Mouse (Mus musculus) lung, embryonic 16.5 days (tissue): ENCODE data around the gene Ubl4b. TPM values are rescaled to one million over a fixed set of nuclear protein-coding genes. Genes with fewer than 3 reads are reported as not detected.
A peak's percentile ranks its signal among the peaks of the same experiment; 100 is the strongest.

Experiments used
- ATAC-seq: fragments of 200-750 bp; cut with Nextera tagmentation; 2 replicates; pipeline ENCODE4 v1.8.0; 2017; ENCODE audit warnings: low read depth, mild to moderate bottlenecking, moderate library complexity
- H3K27ac ChIP-seq: fragments of 300-500 bp; sonication (generic); 2 replicates; pipeline ENCODE4 v1.5.1; 2014; ENCODE audit warnings: mild to moderate bottlenecking, control low read depth, low read length
- H3K27me3 ChIP-seq: fragments of 300-500 bp; sonication (generic); 2 replicates; pipeline ENCODE4 v1.6.1; 2014; ENCODE audit warnings: low read depth, low read length, mixed read lengths; ENCODE audit not compliant: control insufficient read depth, insufficient read depth
- H3K36me3 ChIP-seq: fragments of 300-500 bp; sonication (generic); 2 replicates; pipeline ENCODE4 v1.6.1; 2014; ENCODE audit warnings: low read length; ENCODE audit not compliant: control insufficient read depth, insufficient read depth
- H3K4me1 ChIP-seq: fragments of 300-500 bp; sonication (generic); replicated peaks from 2 replicates; pipeline ENCODE4 v1.6.1; 2014; ENCODE audit warnings: low read length, mixed read lengths; ENCODE audit not compliant: control insufficient read depth, insufficient read depth
- H3K4me2 ChIP-seq: fragments of 300-500 bp; sonication (generic); 2 replicates; pipeline ENCODE4 v1.6.1; 2014; ENCODE audit warnings: low read depth, low read length, control low read depth
- H3K4me3 ChIP-seq: fragments of 300-500 bp; sonication (generic); 2 replicates; pipeline ENCODE4 v1.5.1; 2014; ENCODE audit warnings: mild to moderate bottlenecking, low read length, control low read depth
- H3K9ac ChIP-seq: fragments of 300-500 bp; sonication (generic); 2 replicates; pipeline ENCODE4 v1.6.1; 2014; ENCODE audit warnings: low read length, control low read depth
- H3K9me3 ChIP-seq: fragments of 300-500 bp; sonication (generic); 2 replicates; pipeline ENCODE4 v1.6.1; 2016; ENCODE audit warnings: low read length; ENCODE audit not compliant: control insufficient read depth
- WGBS: fragments of 180-500 bp; shearing (Covaris S2); extraction: QIAGEN DNeasy Blood & Tissue Kit; methylation state at CpG from one replicate; pipeline ENCODE4 v1.1.7; 2014; 5-methylcytosine and 5-hydroxymethylcytosine counted together
- polyA plus RNA-seq: library from polyadenylated mRNA; unstranded; fragments of >200 nt; fragmentation: Nextera tagmentation; extraction: Ambion mirVana; gene quantifications from 2 replicates; pipeline ENCODE4 v1.2.1, GENCODE M21; 2015

The Ubl4b gene
- not detected in 2 replicates for polyA plus RNA-seq

DNA sequence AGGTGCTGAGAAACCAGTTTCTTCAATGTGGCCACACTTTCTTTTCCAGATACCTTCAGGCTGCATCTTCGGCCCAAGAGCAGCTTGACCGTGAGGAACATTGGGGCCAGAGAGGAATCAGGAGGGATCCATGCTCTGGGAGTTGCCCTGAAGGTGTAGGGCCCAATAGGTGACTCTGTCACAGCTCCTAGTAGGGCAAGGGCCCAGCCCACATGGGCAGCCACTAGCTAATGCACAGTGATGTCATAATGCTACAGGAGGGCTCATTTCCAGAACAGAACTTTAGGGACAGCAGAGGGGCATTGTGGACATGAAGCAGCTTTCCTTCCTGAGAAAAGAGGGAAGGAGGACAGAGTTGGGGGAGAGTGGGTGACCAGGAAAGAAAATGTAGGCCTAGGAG is at the start of gene Ubl4b:
Gene Ubl4b, minus strand, starts transcription at position 232 of the 400 bp plus-strand sequence.
- H3K36me3 ChIP-seq: no peaks in the 10 kb centered on the region
- H3K9ac ChIP-seq: no peak within 1 kb of the TSS
- no peak within 1 kb of the TSS for H3K4me3 ChIP-seq
- H3K27me3 ChIP-seq: no peaks in the 10 kb centered on the region
- H3K27ac ChIP-seq: no peak within 1 kb of the TSS
- ATAC-seq: no peak
- H3K4me1 ChIP-seq: no peaks in the 10 kb centered on the region
- 75% methylated on average over 2 of the region's 2 CpGs for WGBS
- no peaks in the 10 kb centered on the region for H3K9me3 ChIP-seq
- no peak within 1 kb of the TSS for H3K4me2 ChIP-seq

DNA sequence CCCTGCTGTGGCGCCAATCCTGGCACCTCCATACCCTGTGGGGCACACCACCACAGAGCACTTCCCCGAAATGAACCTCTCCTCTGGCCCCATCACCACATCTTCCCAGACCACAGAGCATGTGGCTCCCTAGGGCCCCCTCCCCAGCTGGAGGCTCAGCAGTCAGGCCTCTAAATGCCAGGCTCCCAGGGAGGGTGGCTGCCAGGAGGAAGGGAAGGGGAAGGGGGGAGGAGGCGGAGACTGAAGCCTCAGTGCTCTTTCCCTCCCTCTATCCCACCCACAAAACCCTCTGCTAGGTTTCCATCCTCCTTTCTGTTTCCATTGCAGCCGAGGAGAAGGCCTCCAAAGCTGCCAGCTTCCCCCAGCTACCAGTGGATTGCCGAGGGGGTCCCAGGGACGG is 45.3 kb upstream of the Ubl4b start:
- Histone ChIP-seq H3K4me1 (peaks cover 8% of the 10 kb centered on the region; the same call in 1 of the 2 replicates), H3K27ac (no peak overlapping the region), H3K4me3 (no peak overlapping the region), H3K9me3 (no peaks in the 10 kb centered on the region), H3K9ac (no peak overlapping the region), H3K27me3 (peaks cover 61% of the 10 kb centered on the region), H3K36me3 (no peaks in the 10 kb centered on the region), H3K4me2 (no peak overlapping the region)
- no peak for ATAC-seq
- 46% methylated on average over 6 of the region's 6 CpGs for WGBS

DNA sequence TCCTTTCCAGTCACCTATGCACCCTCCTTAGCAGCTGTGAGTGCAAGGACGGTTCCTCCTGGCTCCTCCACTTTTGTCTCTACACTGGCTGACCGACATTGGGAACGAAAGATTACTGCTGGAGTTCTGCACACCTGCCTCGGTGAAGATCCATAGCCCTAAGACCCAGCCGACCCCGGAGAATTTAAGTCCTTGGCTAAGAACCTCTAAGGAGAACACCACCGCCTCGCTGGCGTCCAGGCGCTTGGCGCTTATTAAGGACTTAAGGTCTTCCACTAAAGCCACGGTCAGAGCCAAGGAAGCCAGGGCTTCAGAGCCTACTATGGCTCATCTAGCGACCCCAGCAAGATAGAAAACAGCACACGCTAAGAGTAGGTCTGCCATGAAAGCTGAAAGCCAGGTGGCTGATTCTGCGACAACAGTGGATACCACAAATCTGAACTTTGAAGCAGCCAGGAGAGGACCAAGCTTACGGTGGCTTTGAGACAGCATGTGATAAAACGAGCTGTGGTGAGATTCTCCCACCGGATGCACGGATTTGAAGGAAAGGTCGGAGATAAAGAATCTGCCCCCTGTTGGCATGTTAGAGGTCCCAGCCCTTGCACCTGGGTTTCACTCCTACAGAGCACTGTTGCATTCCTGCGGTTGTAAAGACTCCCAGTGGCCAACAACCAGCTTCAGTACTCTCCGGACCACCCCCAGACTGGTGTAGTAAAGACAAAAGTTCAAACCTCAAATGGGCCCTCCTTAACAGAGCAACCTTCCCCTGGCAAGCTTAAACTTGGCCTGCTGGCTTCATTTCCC is 42.9 kb upstream of the Ubl4b start:
- H3K9me3 ChIP-seq: no peaks in the 10 kb centered on the region
- 8% methylated on average over 22 of the region's 22 CpGs for WGBS
- H3K27ac ChIP-seq: no peak overlapping the region
- peaks cover 12% of the 10 kb centered on the region; the same call in 1 of the 2 replicates for H3K4me1 ChIP-seq
- no peaks in the 10 kb centered on the region for H3K36me3 ChIP-seq
- ATAC-seq: no peak
- H3K4me3 ChIP-seq: no peak overlapping the region
- H3K4me2 ChIP-seq: no peak overlapping the region
- peaks cover 85% of the 10 kb centered on the region for H3K27me3 ChIP-seq
- no peak overlapping the region for H3K9ac ChIP-seq

DNA sequence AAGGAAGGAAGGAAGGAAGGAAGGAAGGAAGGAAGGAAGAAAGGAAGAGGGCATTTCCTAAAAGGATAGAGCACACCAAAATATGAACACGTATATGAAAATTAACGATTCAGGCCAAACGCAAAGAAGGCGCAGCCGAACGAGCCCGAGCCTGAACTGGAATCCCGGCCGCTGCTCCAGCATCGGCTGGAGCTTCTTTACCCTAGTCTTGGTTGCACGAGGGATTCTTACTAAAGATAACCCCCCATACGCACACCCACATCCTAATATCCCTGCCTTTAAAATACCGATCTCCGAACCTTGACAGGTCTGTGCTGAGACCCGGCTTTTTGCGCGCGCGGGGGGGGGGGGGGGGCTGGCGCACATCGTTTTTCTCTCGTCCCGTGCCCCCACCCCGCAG is 42.3 kb upstream of the Ubl4b start:
- no peak overlapping the region for H3K9ac ChIP-seq
- no peak for ATAC-seq
- 1% methylated on average over 21 of the region's 24 CpGs for WGBS
- peaks cover 12% of the 10 kb centered on the region; the same call in 1 of the 2 replicates for H3K4me1 ChIP-seq
- H3K27me3 ChIP-seq: peaks cover 91% of the 10 kb centered on the region
- H3K9me3 ChIP-seq: no peaks in the 10 kb centered on the region
- H3K36me3 ChIP-seq: no peaks in the 10 kb centered on the region
- no peak overlapping the region for H3K4me3 ChIP-seq
- no peak overlapping the region for H3K27ac ChIP-seq
- no peak overlapping the region for H3K4me2 ChIP-seq

DNA sequence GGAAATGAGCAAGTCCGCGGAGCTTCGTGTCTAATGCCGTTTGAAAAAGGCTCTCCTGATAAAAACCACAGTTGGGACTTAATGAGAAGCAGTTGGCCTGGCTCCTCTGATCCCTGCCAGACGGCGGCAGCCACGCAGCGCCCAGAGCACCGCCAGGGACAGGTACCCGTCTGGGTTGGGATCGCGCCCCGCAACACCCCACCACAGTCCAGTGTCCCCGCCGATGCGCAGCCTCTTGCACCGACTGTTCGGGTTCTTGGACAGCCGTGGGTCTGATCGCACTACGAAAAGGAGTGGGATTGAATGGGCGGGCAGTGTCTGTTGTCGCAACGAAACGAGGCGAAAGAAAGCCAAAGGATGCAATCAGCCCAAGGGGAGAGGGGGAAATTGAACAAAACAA is 41.7 kb upstream of the Ubl4b start:
- H3K4me1 ChIP-seq: peaks cover 12% of the 10 kb centered on the region; the same call in 1 of the 2 replicates
- no peak overlapping the region for H3K4me3 ChIP-seq
- WGBS: under 1% methylated on average over 26 of the region's 26 CpGs
- no peak overlapping the region for H3K9ac ChIP-seq
- no peaks in the 10 kb centered on the region for H3K36me3 ChIP-seq
- H3K27me3 ChIP-seq: peaks cover 92% of the 10 kb centered on the region
- no peak; the same call in 1 of the 2 replicates for ATAC-seq
- H3K4me2 ChIP-seq: no peak overlapping the region
- no peak overlapping the region for H3K27ac ChIP-seq
- no peaks in the 10 kb centered on the region for H3K9me3 ChIP-seq

DNA sequence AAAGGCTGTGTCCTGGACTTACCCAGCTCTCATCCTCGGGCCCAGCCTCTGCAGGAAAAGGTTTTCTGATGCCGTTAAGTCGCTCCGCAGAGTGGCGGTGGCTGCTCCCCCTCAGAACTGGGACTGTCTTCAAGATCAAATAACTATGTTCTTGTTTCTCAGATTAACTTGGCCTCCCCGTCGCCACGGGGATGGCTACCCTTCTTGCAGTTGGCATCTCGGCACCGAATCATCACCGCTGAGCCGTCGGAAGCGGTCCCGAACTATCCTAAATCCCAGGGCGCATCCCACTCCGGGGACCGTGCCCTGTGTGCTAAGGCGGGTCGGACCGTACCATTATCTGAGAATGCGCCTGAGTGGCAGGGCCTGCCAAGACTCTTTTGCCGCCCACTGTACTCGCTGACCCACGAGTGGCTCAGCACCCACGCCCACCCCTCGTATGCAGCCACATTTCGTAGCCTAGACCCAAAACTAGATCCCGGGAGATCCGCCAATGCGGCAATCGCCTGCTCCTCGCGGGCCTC is 41.1 kb upstream of the Ubl4b start:
- H3K4me3 ChIP-seq: peak overlapping the region; percentile 40; the same call in 1 of the 2 replicates
- H3K9me3 ChIP-seq: no peaks in the 10 kb centered on the region
- no peak overlapping the region for H3K27ac ChIP-seq
- H3K27me3 ChIP-seq: peaks cover 90% of the 10 kb centered on the region
- peaks cover 12% of the 10 kb centered on the region; the same call in 1 of the 2 replicates for H3K4me1 ChIP-seq
- no peak overlapping the region for H3K9ac ChIP-seq
- WGBS: 1% methylated on average over 34 of the region's 34 CpGs
- no peak overlapping the region for H3K4me2 ChIP-seq
- no peaks in the 10 kb centered on the region for H3K36me3 ChIP-seq
- ATAC-seq: no peak

DNA sequence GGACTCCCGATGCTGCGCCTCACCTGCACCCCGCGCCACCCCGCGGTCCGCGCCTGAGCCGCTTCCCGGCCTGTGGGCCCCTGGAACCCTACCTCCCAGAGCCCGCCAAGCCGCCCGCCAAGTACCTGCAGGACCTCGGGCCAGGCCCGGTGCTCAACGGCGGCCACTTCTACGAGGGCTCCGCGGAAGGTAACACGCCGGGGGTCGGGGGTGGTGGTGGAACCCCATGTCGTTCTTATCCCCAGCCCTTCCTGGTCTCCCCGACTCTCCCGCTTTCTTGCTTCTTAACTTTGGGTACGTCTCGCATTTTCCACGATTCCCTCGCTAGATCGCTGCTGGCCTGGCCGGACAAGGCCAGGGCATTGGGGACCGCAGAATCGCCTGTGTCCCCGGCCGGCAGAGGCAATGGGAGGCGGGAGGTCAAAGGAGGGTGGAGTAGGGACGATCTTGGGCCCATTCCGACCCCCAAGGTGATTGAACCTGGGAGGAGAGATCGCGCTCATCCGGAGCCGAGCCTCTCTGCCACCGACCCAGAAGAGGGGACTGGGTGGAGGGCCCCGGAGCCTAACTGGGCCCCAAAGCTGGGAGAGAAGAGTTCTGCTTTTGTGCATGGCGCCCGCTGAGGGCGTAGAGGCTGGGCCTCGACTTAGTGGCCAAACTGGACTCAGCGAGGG is 40.5 kb upstream of the Ubl4b start:
- Histone ChIP-seq H3K27me3 (peaks cover 87% of the 10 kb centered on the region), H3K9me3 (no peaks in the 10 kb centered on the region), H3K27ac (no peak overlapping the region), H3K4me2 (peak overlapping the region; percentile 58), H3K36me3 (no peaks in the 10 kb centered on the region), H3K9ac (0 out of 2 replicates have a peak overlapping the region, but pooled peaks have one; percentile 23), H3K4me3 (peak overlapping the region; percentile 40), H3K4me1 (peaks cover 12% of the 10 kb centered on the region; the same call in 1 of the 2 replicates)
- ATAC-seq: peak; percentile 32; the same call in 1 of the 2 replicates
- under 1% methylated on average over 48 of the region's 50 CpGs for WGBS

DNA sequence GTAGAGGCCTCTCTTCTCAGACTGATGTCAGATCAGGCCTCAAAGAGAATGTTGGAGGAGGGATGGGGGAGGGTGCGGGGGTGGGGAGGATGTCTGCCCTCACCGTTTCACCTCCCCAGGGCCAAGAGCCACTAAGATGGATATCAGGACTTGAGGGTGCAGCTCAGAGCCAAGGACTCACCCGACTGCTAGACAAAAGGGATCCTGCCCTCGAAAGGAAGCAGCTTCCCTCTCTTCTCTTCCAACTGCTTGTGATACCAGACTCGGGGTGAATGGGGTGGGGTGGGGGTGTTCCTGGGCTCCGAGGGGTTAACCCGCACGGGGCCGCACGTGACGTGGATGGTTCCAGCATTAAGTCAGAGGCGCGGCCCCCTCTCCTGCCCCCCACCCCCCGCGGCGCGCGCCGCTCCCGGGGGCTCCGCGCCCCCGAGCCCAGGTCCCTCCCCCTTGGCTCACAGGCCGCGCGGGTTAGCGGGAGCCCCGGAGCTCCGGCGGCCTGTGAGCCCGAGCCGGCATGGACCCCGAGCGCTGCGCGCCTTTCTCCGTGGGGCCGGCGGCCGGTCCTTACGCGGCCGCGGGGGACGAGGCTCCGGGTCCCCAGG is 39.9 kb upstream of the Ubl4b start, which contains the start of gene Alx3:
Gene Alx3, plus strand, starts transcription at position 370 of the 602 bp plus-strand sequence.
- peak; percentile 51 for ATAC-seq
- Histone ChIP-seq H3K4me2 (peak within 1 kb of the TSS; percentile 58), H3K4me1 (peaks cover 12% of the 10 kb centered on the region; the same call in 1 of the 2 replicates), H3K9ac (0 out of 2 replicates have a peak within 1 kb of the TSS, but pooled peaks have one; percentile 23), H3K9me3 (no peaks in the 10 kb centered on the region), H3K27me3 (peaks cover 81% of the 10 kb centered on the region), H3K4me3 (peak within 1 kb of the TSS; percentile 40), H3K36me3 (no peaks in the 10 kb centered on the region), H3K27ac (no peak within 1 kb of the TSS)
- under 1% methylated on average over 14 of the region's 46 CpGs for WGBS
